Mouse (Mus musculus) heart, postnatal 36 days (tissue): ENCODE data around the gene Tcte1. TPM values are rescaled to one million over a fixed set of nuclear protein-coding genes. Genes with fewer than 3 reads are reported as not detected.

Experiments used
- DNase-seq, 2 experiments: peaks; one replicate each; pipeline ENCODE4 v3.0.0; 2021 to 2022
- intact Hi-C: fragments of 180-260 bp; cut with DNase I; formaldehyde crosslinking; loops from one replicate; pipeline ENCODE4 v1.15.1; 2025
- total RNA-seq, 2 experiments: library from RNA; stranded (reverse); gene quantifications; 2 replicates each; pipeline ENCODE4 v1.2.3; 2021

Tcte1 gene
- total RNA-seq, 2 experiments from 2014 or later = not detected

DNA sequence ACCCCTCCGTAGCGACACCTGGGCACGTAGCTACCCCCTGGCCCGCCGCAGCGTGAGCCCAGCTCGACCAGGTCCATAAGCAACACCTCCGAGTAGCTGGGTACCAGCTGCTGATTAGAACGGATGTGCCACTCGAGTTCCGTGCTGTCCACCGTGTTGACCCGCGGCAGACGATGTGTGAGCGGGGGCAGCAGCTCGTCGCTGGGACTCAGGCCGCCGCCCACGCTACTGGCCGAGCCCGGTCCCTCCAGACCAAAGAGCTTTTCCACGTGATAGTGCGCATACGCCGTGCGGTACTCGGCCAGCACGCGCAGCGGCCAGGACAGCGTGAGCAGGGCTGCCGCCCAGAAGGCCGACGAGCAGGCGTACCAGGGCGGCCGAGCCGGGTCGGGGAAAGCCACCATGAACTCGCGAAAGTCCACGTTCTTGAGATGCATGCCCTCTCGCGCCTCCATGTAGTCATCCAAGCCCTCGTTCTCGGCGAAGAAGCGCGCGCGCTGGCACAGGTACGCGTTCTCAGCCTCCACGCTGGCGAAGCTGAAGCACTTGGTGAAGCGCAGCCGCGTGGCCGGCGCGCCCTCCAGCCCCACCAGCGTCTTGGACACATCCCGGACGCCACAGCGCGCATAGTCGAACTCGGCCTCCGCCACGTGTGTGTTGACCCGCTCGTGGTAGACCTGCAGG lies 22.2 kb downstream of the Tcte1 start:
- no peak for DNase-seq
- intact Hi-C loops = no loop called here

DNA sequence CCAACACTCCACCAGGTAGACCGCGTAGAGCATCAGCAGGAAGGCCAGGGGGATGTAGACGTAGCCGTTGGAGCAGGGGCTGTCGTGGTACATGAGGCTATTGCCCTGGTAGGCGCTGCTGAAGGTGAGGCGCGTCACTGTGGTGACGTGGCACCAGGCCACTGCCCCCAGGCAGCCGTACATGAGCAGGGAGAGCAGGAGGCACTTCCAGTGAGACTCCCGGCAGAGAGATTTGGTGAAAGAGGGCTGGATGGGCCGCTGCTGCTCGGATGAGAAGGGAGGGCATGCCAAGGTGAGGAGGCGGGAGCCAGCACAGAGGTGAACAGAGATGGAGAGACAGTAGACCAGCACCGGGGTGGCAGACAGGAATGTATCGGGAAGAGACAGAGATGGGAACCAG lies 23.7 kb downstream of the Tcte1 start:
- intact Hi-C loops = no loop called here
- DNase-seq = no peak

DNA sequence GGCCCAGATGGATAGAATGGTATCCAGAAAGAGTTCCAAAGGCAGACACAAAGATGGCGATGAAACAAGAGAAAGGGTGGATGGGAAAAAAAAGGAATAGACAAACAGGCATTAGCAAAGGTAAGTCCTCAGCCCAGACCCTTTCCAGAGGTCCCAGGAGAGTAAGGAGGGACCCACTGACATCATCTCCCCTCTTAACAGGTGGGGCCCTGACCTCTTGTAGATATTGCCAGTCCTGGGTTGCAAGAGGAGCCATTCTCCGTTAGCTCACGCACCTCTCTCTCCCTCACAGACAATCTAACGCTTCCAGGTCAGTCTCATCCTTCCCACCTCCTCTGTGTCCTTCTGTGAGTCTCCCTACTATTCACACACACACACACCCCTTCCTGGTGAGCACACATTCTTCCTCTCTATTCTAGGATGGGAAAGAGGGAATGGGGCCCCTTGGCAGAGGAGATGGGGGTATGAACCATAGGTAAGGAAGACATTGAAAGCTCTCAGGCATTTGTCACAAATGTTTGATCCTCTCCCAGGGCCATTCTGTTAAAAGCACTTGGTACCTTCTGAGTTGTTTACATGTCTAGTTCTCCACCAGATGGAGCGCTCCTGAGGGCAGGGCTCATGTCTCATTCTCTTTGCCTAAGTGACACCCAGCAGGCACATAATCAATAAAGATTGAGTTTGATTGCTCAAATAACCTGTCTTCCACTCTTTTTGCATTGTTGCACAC lies 24.4 kb downstream of the Tcte1 start:
- intact Hi-C loops = no loop called here

DNA sequence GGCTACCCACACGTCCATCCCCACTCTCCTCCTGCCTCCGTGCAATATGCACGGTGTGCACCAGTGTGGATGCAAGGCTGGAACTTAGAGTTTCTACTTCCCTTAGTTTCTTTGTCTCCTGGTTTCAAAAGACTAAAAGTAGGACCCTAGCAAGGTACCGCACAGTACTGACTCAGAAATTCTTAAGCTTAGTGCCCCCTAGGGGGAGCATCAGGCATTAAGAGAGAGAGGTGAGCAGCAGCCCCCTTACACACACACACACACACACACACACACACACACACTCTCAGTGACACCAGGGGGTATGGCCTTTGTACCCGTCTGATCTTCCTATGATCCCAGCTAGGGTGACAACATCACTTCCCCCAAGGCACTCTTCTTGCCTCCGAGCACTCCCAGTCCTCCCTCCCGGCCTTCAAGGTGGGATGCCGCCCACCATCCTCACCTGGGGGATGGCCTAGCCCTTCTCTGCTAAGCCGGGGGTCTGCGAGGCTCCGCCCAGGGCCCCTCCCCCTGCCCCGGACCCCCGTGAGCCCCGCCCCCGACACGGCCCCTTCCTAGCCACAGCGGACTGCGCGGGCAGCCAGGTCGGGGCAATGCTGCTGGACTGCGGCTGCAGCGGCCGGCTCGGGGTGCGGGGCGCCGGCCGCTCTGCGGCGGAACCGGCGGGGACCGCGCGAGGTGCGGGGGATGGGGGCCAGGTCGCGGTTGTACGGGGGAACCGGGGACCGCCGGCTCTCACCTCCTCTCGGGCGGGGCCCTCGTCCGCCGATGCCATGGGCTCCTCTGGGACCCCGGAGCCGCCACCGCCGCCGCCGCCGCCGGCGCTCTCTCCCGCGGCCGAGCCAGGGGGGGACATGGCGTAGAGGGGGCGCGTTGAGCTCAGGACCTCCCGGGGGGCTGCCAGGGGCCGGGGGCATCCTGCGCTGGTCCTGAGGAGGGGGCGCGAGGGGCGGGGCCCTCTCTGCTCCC lies 25.6 kb downstream of the Tcte1 start:
- intact Hi-C loops = no loop called here
- DNase-seq = no peak

More for the DNA sequence above, 24.4 kb downstream of the Tcte1 start:
- DNase-seq = no peak

DNA sequence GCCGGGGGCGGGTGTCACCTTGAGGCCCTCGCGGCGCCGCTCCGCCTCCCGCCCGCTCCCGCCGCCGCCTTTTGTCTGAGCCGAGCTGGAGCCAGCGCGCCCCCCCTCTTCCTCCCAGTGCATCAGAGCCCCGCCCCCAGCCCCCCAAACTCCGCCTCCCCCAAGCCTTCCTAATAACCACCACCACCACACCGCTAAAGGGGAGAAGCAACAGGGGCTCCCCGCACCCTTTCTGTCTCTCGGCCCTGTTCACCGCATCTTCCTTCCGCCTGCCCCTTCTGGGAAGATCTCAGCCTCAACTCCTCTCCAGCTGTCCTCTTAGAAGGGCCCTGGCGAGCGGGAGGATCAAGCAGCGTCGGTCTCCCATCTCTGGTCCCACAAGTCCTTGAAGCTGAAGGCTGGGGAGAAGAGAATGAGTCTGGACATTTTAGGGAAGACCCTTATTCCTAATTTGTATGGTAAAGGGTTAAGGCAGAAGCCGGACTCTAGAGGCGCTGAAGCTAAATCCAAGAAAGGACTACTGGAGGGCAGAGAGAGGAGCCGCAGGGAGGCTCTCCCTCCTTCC lies 26.5 kb downstream of the Tcte1 start, which contains the start of gene Tmem151b:
TSS of gene Tmem151b (minus strand) at position 61 of the 565 bp plus-strand sequence.
- no peak for DNase-seq
- intact Hi-C loops = no loop called here

DNA sequence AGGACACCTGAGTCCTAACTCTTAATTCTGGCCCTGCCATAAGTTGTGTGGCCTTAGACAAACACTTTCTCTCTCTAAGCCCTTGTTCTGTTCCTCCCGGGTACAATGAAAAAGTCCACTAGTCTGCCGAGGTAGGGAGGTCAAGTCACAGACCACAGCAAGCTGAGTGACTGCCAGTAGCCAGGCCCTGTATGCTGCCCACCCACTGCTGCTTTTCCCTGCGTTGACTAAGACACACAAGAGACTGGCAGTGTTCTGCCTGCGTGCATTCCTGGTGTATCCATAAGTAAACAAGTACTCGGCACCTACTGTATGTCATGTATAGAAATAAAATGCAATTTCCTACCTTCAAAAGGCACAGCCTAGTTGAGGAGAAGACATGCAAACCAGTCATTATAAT lies 27.0 kb downstream of the Tcte1 start:
- intact Hi-C loops = no loop called here
- no peak for DNase-seq

DNA sequence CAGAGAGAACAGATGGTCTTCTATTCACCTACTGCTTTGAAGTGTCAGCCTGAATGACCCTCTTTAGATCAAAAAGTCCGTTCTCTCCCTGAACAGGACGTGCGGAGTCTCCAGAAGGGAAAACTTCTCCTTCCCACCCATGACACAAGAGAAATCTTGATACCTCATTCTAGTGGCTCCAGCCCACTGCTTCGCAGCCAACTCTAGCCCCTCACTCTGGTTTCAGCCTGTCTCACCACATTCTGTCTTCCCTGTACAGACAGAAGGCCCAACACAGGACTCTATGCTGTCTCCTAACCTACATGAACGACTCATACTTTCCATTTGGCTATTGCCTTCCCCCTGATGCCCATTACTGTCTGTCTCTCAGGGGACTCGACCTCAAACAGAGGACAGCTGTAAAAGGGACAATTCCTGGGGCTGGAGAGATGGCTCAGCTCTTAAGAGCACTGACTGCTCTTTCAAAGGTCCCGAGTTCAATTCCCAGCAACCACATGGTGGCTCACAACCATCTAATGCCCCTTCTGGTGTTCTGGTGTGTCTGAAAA lies 28.1 kb downstream of the Tcte1 start:
- no peak for DNase-seq
- intact Hi-C loops = no loop called here

DNA sequence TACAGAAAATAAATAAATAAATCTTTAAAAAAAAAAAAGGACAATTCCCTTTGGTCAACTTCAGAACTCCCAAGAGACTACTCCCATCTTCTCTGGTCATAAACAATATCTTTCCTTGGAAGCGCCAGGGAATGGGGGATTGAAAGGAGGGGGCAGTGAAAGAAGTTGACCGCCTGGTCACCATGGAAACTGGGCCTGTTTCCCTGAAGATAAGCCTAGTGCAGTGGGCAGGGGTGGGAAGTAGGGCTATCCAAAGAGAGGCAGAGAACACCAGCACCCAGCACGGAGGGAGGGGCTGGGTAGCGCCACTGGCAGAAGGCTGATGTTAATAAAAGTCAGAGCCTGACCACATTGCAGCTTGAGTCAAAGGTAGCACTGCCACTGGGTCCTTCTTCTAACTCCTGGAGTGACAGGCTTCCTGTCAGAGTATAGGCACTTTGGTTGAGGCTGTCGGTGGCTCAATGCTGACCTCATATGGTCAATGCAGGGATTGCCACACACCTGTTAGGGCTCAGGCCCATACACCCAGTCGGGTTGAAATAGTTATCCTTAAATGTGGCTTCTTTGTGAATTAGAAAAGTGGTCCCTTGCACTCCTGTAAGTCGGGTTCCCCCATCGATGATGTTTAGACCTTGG lies 28.7 kb downstream of the Tcte1 start:
- peak; percentile 78 to 85 for DNase-seq
- intact Hi-C loops = loop anchor here (1.0 kb wide), 2 partner anchors 36 to 74 kb away; no protein-coding TSS in a partner anchor

DNA sequence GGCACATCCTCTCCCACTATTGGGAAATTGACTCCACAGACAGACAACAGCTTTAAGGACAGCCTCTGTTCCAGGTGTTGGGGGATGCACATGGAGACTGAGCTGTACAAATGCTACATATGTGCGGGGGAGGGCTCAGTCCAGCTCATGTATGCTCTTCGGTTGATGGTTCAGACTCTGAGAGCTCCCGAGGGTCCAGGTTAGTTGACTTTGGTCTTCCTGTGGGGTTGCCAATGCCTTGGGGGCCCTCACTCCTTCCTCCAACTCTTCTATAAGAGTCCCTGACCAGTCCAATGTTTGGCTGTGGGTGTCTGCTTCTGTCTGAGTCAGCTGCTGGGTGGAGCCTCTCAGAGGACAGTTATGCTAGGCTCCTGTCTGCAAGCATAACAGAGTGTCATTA lies 29.8 kb downstream of the Tcte1 start:
- DNase-seq = no peak

DNA sequence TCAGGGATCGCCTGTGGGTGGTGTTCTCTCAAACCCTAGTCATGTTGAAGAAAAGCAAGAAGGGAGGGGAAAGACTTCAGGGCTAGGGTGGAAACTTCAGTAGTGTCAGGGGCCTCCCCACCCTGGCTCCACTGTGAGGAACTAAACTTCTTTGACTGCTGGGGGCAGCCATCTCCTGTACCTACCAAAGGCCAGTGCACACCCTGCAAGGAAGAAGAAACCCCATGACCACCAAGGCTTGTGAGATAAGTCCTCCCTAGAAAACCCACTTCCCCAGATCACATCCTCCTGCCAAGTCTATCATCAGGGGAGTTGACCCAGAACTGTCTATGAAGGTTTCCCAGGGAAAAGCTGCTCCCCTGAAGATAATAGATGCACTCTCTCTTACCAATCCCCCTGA lies 31.2 kb downstream of the Tcte1 start:
- no peak for DNase-seq
- intact Hi-C loops = no loop called here

More for the DNA sequence above, 29.8 kb downstream of the Tcte1 start:
- intact Hi-C loops = no loop called here

DNA sequence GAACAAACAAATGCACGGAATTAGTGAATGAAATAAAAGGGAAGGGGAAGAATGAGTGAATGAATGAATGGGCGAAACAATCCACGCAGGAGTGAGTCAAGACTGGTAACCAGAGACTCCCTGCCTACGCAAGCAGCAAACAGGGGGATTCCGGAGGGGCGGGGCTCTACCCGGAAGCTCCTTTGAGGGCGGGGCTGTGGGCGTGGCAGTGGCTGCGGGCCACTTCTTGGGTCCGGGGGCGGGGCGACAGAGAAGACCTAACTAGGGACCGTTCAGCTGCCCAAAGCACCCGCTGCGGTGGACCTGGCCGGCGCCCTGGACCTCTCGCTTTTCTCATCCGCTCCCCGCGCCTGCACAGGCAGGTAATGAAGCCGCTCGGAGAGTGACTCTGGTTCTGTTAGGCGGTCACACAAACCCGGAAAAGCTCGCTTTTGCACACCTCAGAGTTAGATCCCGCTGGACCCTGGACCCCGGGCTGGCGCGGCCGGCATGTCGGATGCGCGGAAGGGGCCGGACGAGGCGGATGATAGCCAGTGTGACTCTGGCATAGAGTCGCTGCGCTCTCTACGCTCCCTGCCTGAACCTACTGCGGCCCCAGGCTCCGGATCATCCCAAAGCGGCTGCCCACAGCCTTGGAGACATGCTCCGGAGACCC lies 32.3 kb downstream of the Tcte1 start, which contains the start of gene Nfkbie:
TSS of gene Nfkbie (plus strand) at position 252 of the 655 bp plus-strand sequence.
- peak; percentile 93 to 96 for DNase-seq
- intact Hi-C loops = no loop called here

DNA sequence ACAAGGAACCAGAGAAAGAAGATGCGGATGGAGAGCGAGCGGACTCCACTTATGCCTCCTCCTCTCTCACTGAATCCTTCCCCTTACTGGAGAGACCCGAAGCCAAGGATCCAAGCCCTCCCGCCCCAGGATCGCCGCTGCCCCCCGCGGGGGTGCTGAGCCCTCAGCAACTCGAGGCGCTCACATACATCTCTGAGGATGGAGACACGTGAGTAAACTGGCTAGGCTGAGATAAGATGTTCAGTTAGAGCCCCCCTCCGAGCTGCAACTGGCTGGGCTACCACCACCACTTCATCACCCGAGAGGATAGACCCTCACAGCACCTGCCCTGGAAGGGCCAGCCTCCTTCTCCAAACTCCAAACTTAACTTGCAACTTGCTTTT lies 32.9 kb downstream of the Tcte1 start:
- DNase-seq = no peak
- intact Hi-C loops = no loop called here

DNA sequence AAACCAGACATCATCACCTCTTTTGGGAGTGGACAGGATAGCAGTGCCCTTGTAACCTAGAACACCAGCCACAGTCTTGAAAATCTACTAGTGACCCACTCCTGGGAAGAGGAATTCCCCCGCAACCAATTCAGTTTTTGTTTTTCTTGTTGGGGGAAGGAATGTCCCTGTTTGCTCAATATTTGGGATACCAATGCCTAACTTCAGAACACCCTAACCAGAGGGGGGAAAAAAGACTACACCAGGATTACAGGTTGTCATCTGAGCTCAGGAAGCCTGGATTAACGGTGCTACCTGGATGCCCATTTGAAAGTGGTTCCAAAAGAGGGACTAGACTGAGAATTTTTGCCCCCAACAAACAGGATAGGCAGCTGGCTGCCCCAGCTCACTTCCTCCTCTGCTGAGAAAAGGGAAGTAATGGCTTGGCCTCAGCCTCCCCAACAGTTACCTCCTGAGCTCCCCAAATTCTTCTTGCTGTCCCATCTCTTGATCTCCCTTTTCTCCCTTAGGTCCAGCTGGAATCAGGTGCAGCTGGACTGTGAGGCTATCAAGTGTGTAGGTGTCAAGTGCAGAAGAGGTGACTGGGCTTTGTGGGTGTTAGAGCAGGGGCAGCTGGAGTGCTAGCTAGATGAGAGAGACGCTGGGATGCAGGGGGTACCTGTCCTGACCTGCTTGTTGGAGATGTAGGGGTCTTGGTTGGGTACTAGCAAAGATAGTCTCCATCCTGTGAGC lies 33.4 kb downstream of the Tcte1 start:
- intact Hi-C loops = no loop called here
- DNase-seq = no peak

DNA sequence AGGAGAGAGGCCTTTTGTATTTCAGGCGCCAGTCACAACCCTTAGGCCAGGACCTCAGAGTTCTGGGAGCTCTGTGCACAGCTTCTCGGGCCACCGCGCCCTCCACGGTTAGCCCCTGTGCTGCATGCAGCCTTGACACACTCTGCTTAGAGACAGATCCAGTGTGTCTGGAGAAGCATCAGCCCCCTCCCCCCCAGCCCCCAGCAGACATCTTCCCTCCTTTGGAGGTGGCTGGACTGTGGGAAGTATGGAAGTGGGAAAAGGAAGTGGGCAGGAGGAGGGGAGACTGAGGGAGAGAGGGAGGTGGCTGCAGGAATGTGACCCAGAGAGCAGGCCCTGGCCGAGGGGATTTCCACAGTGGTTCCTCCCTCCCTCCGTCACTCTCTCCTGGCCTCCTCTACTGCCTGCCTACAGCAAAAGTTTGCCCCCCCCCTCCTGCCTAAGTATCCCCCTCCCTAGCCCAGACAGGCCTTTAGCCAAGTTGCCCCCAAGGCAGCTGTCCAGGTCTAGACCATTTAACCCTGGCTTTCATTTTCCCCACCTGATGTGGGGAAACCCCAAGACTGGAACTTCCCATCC lies 34.1 kb downstream of the Tcte1 start:
- no peak for DNase-seq
- intact Hi-C loops = no loop called here

DNA sequence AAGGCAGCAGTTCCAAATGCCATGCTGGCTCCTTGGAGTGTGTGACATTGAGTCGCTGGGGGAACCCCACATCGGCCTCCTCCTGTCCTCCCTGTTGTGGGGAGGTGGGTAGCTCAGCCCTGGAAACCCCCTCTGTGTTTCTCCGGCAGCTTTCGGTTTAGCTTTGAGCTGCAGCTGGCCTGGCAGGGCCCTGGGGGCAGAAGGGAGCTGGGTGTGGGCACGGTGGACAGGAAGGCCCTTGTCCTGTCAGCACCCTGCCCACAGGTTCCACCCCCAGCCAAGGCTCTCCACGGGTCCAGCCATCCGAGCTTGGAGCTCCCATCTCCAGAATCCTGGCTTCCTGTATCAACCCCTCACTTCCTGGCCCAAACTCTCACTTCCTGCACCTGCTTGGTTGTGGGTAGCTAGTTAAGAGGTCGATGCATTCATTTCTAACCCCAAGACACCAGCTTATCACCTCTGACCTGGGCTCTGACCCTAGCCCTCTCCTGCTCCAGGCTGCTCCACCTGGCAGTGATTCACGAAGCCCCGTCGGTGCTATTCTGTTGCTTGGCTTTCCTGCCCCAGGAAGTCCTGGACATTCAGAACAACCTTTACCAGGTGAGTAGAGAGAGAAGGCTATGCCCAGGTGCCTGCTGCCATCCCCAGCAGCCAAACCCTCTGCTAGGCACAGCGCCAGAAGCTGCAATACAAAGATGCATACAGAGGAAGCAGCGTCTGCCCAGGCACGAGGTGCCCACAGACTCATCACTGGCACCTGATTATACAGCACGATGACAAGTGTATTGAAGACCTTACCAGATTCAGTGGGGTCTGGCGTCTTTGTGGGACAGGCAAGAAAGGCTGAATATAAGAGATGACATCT lies 35.0 kb downstream of the Tcte1 start:
- intact Hi-C loops = no loop called here
- no peak for DNase-seq

DNA sequence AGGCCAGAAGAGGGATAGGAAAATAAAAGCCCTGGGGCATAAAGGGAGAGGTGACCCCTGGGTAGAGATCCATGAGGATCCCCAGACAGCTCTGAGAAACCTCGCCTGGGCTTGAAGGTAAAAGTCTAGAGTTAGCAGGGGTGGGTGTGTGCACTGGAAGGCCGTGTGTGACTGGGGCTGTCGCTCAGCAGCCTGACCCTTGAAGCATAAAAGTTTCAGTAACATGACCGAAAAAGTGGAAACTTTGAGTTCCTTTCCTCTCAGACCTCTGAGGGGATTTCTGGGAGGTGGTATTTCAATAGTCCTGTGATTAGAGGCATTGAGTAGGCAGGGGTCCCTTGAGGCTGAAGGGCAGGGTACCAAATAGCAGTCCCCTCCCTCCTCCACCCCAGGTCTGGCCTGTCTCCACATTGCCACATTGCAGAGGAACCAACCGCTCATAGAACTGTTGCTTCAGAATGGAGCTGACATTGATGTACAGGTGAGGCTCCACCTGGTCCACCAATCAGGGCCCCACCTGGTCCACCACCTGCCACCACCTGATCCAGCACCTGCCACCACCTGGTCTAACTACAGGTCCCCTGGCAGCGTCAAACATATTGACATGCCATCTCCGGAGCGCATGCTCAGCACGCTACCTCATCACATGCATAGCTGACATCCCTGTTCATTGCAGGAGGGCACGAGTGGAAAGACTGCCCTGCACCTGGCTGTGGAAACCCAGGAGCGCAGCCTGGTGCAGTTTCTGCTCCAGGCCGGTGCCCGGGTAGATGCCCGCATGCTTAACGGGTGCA lies 36.7 kb downstream of the Tcte1 start:
- no peak for DNase-seq
- intact Hi-C loops = loop anchor here (10.0 kb wide), 1 partner anchor 605 kb away; the partner anchor contains the start of gene Gtpbp2
